Mouse (Mus musculus): ENCODE results near the gene Tlnrd1.

DNA sequence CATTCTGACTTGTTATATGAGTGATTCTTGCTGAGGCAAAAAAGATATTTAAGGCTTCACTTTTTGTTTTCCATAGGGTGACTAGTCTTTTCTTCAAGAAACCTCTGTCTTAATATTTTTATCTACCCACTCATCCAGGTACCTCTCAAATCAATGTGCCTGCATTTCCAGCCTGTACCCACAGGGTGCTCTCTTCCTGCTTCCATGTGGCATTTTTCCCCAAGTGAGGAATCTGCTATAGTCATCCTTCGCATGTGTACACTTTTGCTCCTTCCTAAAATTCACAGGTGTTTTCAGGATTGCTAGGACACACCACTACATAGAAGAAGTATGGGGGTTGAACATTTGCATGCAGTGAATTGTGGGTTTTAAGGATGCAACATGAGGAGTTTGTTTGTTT lies 10.2 kb upstream of the Tlnrd1 start:
- TF ChIP-seq EP300 (IDR thresholded peaks at IDR 0.05; ENCODE audit: low read depth) (no peak), CTCF (IDR thresholded peaks at IDR 0.05; ENCODE audit: low read depth) (no peak)
